Mouse (Mus musculus) granulocyte monocyte progenitor cell, adult 5-6 weeks (primary cell): Measurements from ENCODE around the gene Hnrnpl. TPM values are rescaled to one million over a fixed set of nuclear protein-coding genes. Genes with fewer than 3 reads are reported as not detected.

Experiments
- ATAC-seq: replicated peaks from 2 replicates; pipeline ENCODE4 v1.8.0; 2016; ENCODE audit warnings: mild to moderate bottlenecking, moderate TSS enrichment, inconsistent platforms; ENCODE audit not compliant: poor library complexity, severe bottlenecking
- total RNA-seq, 2 experiments: library from RNA; stranded (forward) in 1 of 2; stranded (reverse) in 1 of 2; fragments of 200-712, 200-1000 nt in 1 of 2; fragments of >200 nt in 1 of 2; fragmentation: Nextera tagmentation in 1 of 2; gene quantifications; 2 replicates each; pipeline ENCODE4 v1.2.3; 2014 to 2017

Gene Hnrnpl
- total RNA-seq, 2 experiments from 2014 or later = 296 to 510 TPM

- ATAC-seq = peak; percentile 64
These were observed 2.0 kb downstream of the Hnrnpl start for GRCm38 (mm10) chr7:28810107-28811066.

- peak; percentile 20 for ATAC-seq
These were observed 2.9 kb downstream of the Hnrnpl start for GRCm38 (mm10) chr7:28811228-28811627.

GRCm38 (mm10) chr7:28811640-28812275 is 3.4 kb downstream of the Hnrnpl start:
- ATAC-seq = no peak

GRCm38 (mm10) chr7:28812436-28812835 is 4.1 kb downstream of the Hnrnpl start:
- ATAC-seq = no peak

GRCm38 (mm10) chr7:28812949-28813348 is 4.6 kb downstream of the Hnrnpl start:
- ATAC-seq = no peak

GRCm38 (mm10) chr7:28814306-28815034 is 6.1 kb downstream of the Hnrnpl start:
- no peak for ATAC-seq

GRCm38 (mm10) chr7:28815230-28815629 is 6.9 kb downstream of the Hnrnpl start:
- ATAC-seq = no peak

- no peak for ATAC-seq
These were observed 7.9 kb downstream of the Hnrnpl start for GRCm38 (mm10) chr7:28816201-28816600.

GRCm38 (mm10) chr7:28816920-28817319 is 8.6 kb downstream of the Hnrnpl start:
- no peak for ATAC-seq

GRCm38 (mm10) chr7:28817524-28817923 is 9.2 kb downstream of the Hnrnpl start:
- ATAC-seq = no peak

GRCm38 (mm10) chr7:28817957-28818356 is 9.6 kb downstream of the Hnrnpl start:
- ATAC-seq = no peak

- no peak for ATAC-seq
These were observed 10.1 kb downstream of the Hnrnpl start for GRCm38 (mm10) chr7:28818436-28818835.

- ATAC-seq = no peak
These were observed 10.6 kb downstream of the Hnrnpl start for GRCm38 (mm10) chr7:28818861-28819452.

GRCm38 (mm10) chr7:28819571-28819970 is 11.2 kb downstream of the Hnrnpl start:
- ATAC-seq = no peak

GRCm38 (mm10) chr7:28820358-28821260 is 12.3 kb downstream of the Hnrnpl start:
- ATAC-seq = no peak

- ATAC-seq = no peak
These were observed 13.0 kb downstream of the Hnrnpl start for GRCm38 (mm10) chr7:28821261-28821831.

GRCm38 (mm10) chr7:28822556-28822955 is 14.2 kb downstream of the Hnrnpl start:
- no peak for ATAC-seq

GRCm38 (mm10) chr7:28822993-28823903 is 14.9 kb downstream of the Hnrnpl start:
- no peak for ATAC-seq
